Mouse (Mus musculus) embryo, embryonic 9.5 days (tissue): ENCODE results near the gene Ankrd34c.

Experiments used
- DNase-seq: peaks from one replicate; pipeline ENCODE4 v3.0.0-alpha.2; 2017; ENCODE audit errors: extremely low spot score

Gene Ankrd34c

DNA sequence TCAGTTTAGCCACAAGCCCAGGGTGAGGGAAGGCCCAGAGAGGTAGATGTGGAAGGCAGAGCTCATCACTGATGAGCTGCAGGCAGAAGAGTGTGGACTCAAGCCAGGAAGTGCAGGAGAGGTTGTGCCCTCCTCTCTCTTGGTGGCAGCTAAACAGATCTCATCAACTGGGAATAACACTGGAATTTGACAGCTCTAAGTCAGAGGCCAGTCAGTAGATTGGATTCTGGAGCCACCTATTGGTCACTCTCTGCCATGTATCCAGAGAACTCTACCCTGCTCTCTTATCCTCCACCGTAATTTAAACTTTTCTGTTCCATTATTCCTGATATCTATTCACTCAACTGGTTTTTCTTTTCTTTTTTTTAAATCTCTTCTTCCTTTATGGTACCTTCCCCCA, 59.3 kb downstream of the Ankrd34c start:
- peak; percentile 20 for DNase-seq
